Mouse (Mus musculus): ENCODE measurements around the gene Rfx2. TPM values are rescaled to one million over a fixed set of nuclear protein-coding genes. Genes with fewer than 3 reads are reported as not detected.

Rfx2 gene
- 6.4 and 6.7 TPM in 2 replicates for polyA plus RNA-seq (2014; fragmentation: Nextera tagmentation; extraction: Ambion mirVana)

GRCm38 (mm10) chr17:56830411-56831110 is at the start of gene Rfx2:
Rfx2 (minus strand) TSS chr17:56831013.
- Histone ChIP-seq H3K4me1 (replicated peaks; ENCODE audit: control insufficient read depth, insufficient read depth, low read length) (no peaks in the 10 kb centered on the region), H3K4me2 (replicated peaks; ENCODE audit: low read depth, low read length) (peak within 1 kb of the TSS; percentile 75), H3K27me3 (ENCODE audit: control insufficient read depth, insufficient read depth, low read length) (peaks cover 5% of the 10 kb centered on the region; the same call in 1 of the 2 replicates), H3K27ac (ENCODE audit: low read depth, low read length) (no peak within 1 kb of the TSS), H3K9ac (ENCODE audit: low read depth, low read length) (peak within 1 kb of the TSS; percentile 56), H3K4me3 (ENCODE audit: low read depth, low read length) (peak within 1 kb of the TSS; percentile 65), H3K9me3 (ENCODE audit: control insufficient read depth, low read length) (no peaks in the 10 kb centered on the region), H3K36me3 (ENCODE audit: control insufficient read depth, insufficient read depth, low read length) (no peaks in the 10 kb centered on the region)
- DNase-seq (ENCODE audit: low spot score) (no peak), ATAC-seq (ENCODE audit: low FRiP score) (no peak; the same call in 1 of the 2 replicates)
- WGBS, result 1% methylated on average over 31 of the region's 62 CpGs

GRCm38 (mm10) chr17:56877426-56877825 is 46.6 kb upstream of the Rfx2 start:
- WGBS, result 89% methylated on average over 19 of the region's 19 CpGs
- H3K4me2 ChIP-seq (replicated peaks; ENCODE audit: low read depth, low read length), result no peak overlapping the region
- no peaks in the 10 kb centered on the region for H3K27me3 ChIP-seq (ENCODE audit: control insufficient read depth, insufficient read depth, low read length)
- H3K9ac ChIP-seq (ENCODE audit: low read depth, low read length), result no peak overlapping the region
- ATAC-seq (ENCODE audit: low FRiP score), result no peak
- H3K36me3 ChIP-seq (ENCODE audit: control insufficient read depth, insufficient read depth, low read length), result no peaks in the 10 kb centered on the region
- H3K27ac ChIP-seq (ENCODE audit: low read depth, low read length), result no peak overlapping the region
- no peaks in the 10 kb centered on the region for H3K9me3 ChIP-seq (ENCODE audit: control insufficient read depth, low read length)
- no peaks in the 10 kb centered on the region for H3K4me1 ChIP-seq (replicated peaks; ENCODE audit: control insufficient read depth, insufficient read depth, low read length)
- H3K4me3 ChIP-seq (ENCODE audit: low read depth, low read length), result no peak overlapping the region
- DNase-seq (ENCODE audit: low spot score), result no peak

- H3K36me3 ChIP-seq (ENCODE audit: control insufficient read depth, insufficient read depth, low read length), result no peaks in the 10 kb centered on the region
- ATAC-seq (ENCODE audit: low FRiP score), result no peak
- 66% methylated on average over 8 of the region's 8 CpGs for WGBS
- no peak for DNase-seq (ENCODE audit: low spot score)
- H3K4me3 ChIP-seq (ENCODE audit: low read depth, low read length), result no peak overlapping the region
- no peaks in the 10 kb centered on the region for H3K27me3 ChIP-seq (ENCODE audit: control insufficient read depth, insufficient read depth, low read length)
- no peaks in the 10 kb centered on the region for H3K9me3 ChIP-seq (ENCODE audit: control insufficient read depth, low read length)
- H3K27ac ChIP-seq (ENCODE audit: low read depth, low read length), result no peak overlapping the region
- H3K4me2 ChIP-seq (replicated peaks; ENCODE audit: low read depth, low read length), result no peak overlapping the region
- H3K4me1 ChIP-seq (replicated peaks; ENCODE audit: control insufficient read depth, insufficient read depth, low read length), result no peaks in the 10 kb centered on the region
- no peak overlapping the region for H3K9ac ChIP-seq (ENCODE audit: low read depth, low read length)
These were observed 46.2 kb upstream of the Rfx2 start for GRCm38 (mm10) chr17:56876981-56877380.

GRCm38 (mm10) chr17:56876465-56876864 is 45.7 kb upstream of the Rfx2 start:
- 86% methylated on average over 3 of the region's 3 CpGs for WGBS
- H3K9ac ChIP-seq (ENCODE audit: low read depth, low read length), result no peak overlapping the region
- no peak overlapping the region for H3K4me3 ChIP-seq (ENCODE audit: low read depth, low read length)
- no peaks in the 10 kb centered on the region for H3K27me3 ChIP-seq (ENCODE audit: control insufficient read depth, insufficient read depth, low read length)
- no peak overlapping the region for H3K4me2 ChIP-seq (replicated peaks; ENCODE audit: low read depth, low read length)
- H3K9me3 ChIP-seq (ENCODE audit: control insufficient read depth, low read length), result no peaks in the 10 kb centered on the region
- no peak overlapping the region for H3K27ac ChIP-seq (ENCODE audit: low read depth, low read length)
- no peaks in the 10 kb centered on the region for H3K36me3 ChIP-seq (ENCODE audit: control insufficient read depth, insufficient read depth, low read length)
- no peak for ATAC-seq (ENCODE audit: low FRiP score)
- H3K4me1 ChIP-seq (replicated peaks; ENCODE audit: control insufficient read depth, insufficient read depth, low read length), result no peaks in the 10 kb centered on the region
- DNase-seq (ENCODE audit: low spot score), result no peak

- WGBS, result 88% methylated on average over 12 of the region's 12 CpGs
- no peak within 1 kb of the TSS for H3K4me3 ChIP-seq (ENCODE audit: low read depth, low read length)
- no peak within 1 kb of the TSS for H3K27ac ChIP-seq (ENCODE audit: low read depth, low read length)
- no peak within 1 kb of the TSS for H3K9ac ChIP-seq (ENCODE audit: low read depth, low read length)
- H3K4me2 ChIP-seq (replicated peaks; ENCODE audit: low read depth, low read length), result no peak within 1 kb of the TSS
- no peak for ATAC-seq (ENCODE audit: low FRiP score)
- H3K9me3 ChIP-seq (ENCODE audit: control insufficient read depth, low read length), result no peaks in the 10 kb centered on the region
- H3K36me3 ChIP-seq (ENCODE audit: control insufficient read depth, insufficient read depth, low read length), result no peaks in the 10 kb centered on the region
- H3K27me3 ChIP-seq (ENCODE audit: control insufficient read depth, insufficient read depth, low read length), result no peaks in the 10 kb centered on the region
- H3K4me1 ChIP-seq (replicated peaks; ENCODE audit: control insufficient read depth, insufficient read depth, low read length), result no peaks in the 10 kb centered on the region
- no peak for DNase-seq (ENCODE audit: low spot score)
These were observed 44.3 kb upstream of the Rfx2 start, which contains the start of gene 1700061G19Rik for GRCm38 (mm10) chr17:56874936-56875651. 1700061G19Rik (plus strand) TSS chr17:56875477.

- Histone ChIP-seq H3K36me3 (ENCODE audit: control insufficient read depth, insufficient read depth, low read length) (no peaks in the 10 kb centered on the region), H3K27ac (ENCODE audit: low read depth, low read length) (no peak within 1 kb of the TSS), H3K9me3 (ENCODE audit: control insufficient read depth, low read length) (no peaks in the 10 kb centered on the region), H3K9ac (ENCODE audit: low read depth, low read length) (no peak within 1 kb of the TSS), H3K4me1 (replicated peaks; ENCODE audit: control insufficient read depth, insufficient read depth, low read length) (no peaks in the 10 kb centered on the region), H3K27me3 (ENCODE audit: control insufficient read depth, insufficient read depth, low read length) (no peaks in the 10 kb centered on the region), H3K4me2 (replicated peaks; ENCODE audit: low read depth, low read length) (no peak within 1 kb of the TSS), H3K4me3 (ENCODE audit: low read depth, low read length) (no peak within 1 kb of the TSS)
- WGBS, result 93% methylated on average over 2 of the region's 2 CpGs
- ATAC-seq (ENCODE audit: low FRiP score) (no peak), DNase-seq (ENCODE audit: low spot score) (no peak)
These were observed 43.4 kb upstream of the Rfx2 start, which contains the start of gene Acsbg2 for GRCm38 (mm10) chr17:56874237-56874636. Acsbg2 (minus strand) TSS chr17:56874447.

- H3K9me3 ChIP-seq (ENCODE audit: control insufficient read depth, low read length), result no peaks in the 10 kb centered on the region
- no peaks in the 10 kb centered on the region for H3K27me3 ChIP-seq (ENCODE audit: control insufficient read depth, insufficient read depth, low read length)
- no peak overlapping the region for H3K4me3 ChIP-seq (ENCODE audit: low read depth, low read length)
- H3K36me3 ChIP-seq (ENCODE audit: control insufficient read depth, insufficient read depth, low read length), result no peaks in the 10 kb centered on the region
- H3K9ac ChIP-seq (ENCODE audit: low read depth, low read length), result no peak overlapping the region
- no peak for DNase-seq (ENCODE audit: low spot score)
- H3K4me2 ChIP-seq (replicated peaks; ENCODE audit: low read depth, low read length), result no peak overlapping the region
- no peak for ATAC-seq (ENCODE audit: low FRiP score)
- no peaks in the 10 kb centered on the region for H3K4me1 ChIP-seq (replicated peaks; ENCODE audit: control insufficient read depth, insufficient read depth, low read length)
- H3K27ac ChIP-seq (ENCODE audit: low read depth, low read length), result no peak overlapping the region
- 80% methylated on average over 7 of the region's 7 CpGs for WGBS
These were observed 41.7 kb upstream of the Rfx2 start for GRCm38 (mm10) chr17:56872512-56872911.

GRCm38 (mm10) chr17:56871767-56872166 is 41.0 kb upstream of the Rfx2 start:
- Histone ChIP-seq H3K4me3 (ENCODE audit: low read depth, low read length) (no peak overlapping the region), H3K27ac (ENCODE audit: low read depth, low read length) (no peak overlapping the region), H3K27me3 (ENCODE audit: control insufficient read depth, insufficient read depth, low read length) (no peaks in the 10 kb centered on the region), H3K9me3 (ENCODE audit: control insufficient read depth, low read length) (no peaks in the 10 kb centered on the region), H3K9ac (ENCODE audit: low read depth, low read length) (no peak overlapping the region), H3K36me3 (ENCODE audit: control insufficient read depth, insufficient read depth, low read length) (no peaks in the 10 kb centered on the region), H3K4me1 (replicated peaks; ENCODE audit: control insufficient read depth, insufficient read depth, low read length) (no peaks in the 10 kb centered on the region), H3K4me2 (replicated peaks; ENCODE audit: low read depth, low read length) (no peak overlapping the region)
- ATAC-seq (ENCODE audit: low FRiP score) (no peak), DNase-seq (ENCODE audit: low spot score) (no peak)
- WGBS, result 71% methylated on average over 8 of the region's 8 CpGs
